Comparison of ENCODE assay signal across 42 mouse cellular contexts in the genomic region with DNA sequence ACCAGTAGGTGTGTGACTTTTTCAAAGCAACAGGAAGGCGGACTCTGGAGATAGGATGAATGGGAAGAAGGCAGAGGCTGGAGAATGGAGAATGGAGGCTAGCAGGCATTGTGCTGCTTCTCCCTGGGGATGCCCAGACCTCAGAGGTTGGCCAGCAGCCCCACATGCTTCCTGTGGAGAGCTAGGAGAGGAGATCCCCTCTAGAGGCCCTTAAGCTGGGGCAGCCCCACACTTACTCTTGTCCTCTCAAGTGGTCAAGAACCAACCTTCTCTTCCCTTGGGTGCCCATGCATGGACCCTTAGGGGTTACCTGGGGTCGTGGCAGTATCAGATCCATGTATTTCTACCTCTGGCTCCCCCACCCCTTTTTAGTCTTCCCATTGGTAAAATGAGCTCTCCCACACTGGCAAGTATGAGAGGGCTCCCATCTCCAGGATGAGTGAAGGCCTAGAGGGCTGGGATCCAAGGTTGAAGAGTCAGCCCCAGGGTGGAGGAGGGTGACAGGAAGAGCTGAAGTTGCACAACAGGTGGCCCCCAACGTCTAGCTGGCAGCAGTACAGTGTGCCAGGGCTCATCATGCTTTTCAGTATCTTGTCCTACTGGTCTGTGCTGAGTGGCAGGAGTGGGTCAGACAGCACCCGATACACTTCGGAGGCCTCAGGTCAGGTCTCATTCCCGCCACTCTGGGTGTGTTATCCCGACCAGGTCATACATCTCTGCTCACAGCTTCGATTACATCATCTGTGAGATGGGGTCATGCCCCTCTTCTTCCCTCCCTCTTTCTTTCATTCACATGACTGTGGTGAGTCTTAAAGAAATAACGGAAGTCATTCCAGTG. TPM values are rescaled to one million over a fixed set of nuclear protein-coding genes. Genes with fewer than 3 reads are reported as not detected.
A peak's percentile ranks its signal among the peaks of the same experiment; 100 is the strongest.
DNase-seq lines count a peak whose midpoint lies in the region; ATAC-seq lines count a peak whose summit lies in the region.
"Had no signal": no experiment of that assay in that cellular context is flagged by ENCODE, and none has a peak within 500 bp of the region (broad histone marks: within the 10 kb centered on the region; RNA-seq: fewer than 3 reads in every experiment).

No protein-coding gene starts in this region.

- peak; percentile 31 for DNase-seq in adrenal gland, postnatal 14 days
- DNase-seq in adrenal gland, postnatal 25 days = no peak
- peak; percentile 35 for DNase-seq in NIH3T3 (ENCODE audit: low read depth)
- no peak for DNase-seq in yolk sac, embryonic 10.5 days (ENCODE audit: low spot score)
- no peak for DNase-seq in hindbrain, embryonic 11.5 days (ENCODE audit: low spot score)
- DNase-seq: B cell, adult 2 months; cerebellum, adult 2 months; cerebellum, postnatal 14 days; kidney, adult 18-20 months; kidney, postnatal 36 days; liver, embryonic 13.5 days; lung, adult 18-20 months; lung, postnatal 4 days; right cerebral cortex, adult 18-20 months; spleen, adult 18-20 months; thymus, postnatal 14 days had no signal

- H3K36me3 ChIP-seq in hindbrain, embryonic 13.5 days = no peaks in the 10 kb centered on the region
- no peaks in the 10 kb centered on the region for H3K36me3 ChIP-seq in hindbrain, embryonic 11.5 days (ENCODE audit: control insufficient read depth, insufficient read depth, low read length)
- H3K36me3 ChIP-seq: forebrain, embryonic 15.5 days; G1E; heart, embryonic 13.5 days; limb, embryonic 10.5 days; limb, embryonic 15.5 days; liver, embryonic 13.5 days; midbrain, embryonic 10.5 days; midbrain, embryonic 15.5 days; neural tube, embryonic 12.5 days had no signal

- WGBS in hindbrain, embryonic 13.5 days = 89% methylated on average over 9 of the region's 9 CpGs
- 88% methylated on average over 9 of the region's 9 CpGs for WGBS in hindbrain, embryonic 11.5 days

- no peak overlapping the region for H3K9ac ChIP-seq in hindbrain, embryonic 13.5 days
- no peak overlapping the region for H3K9ac ChIP-seq in hindbrain, embryonic 11.5 days (ENCODE audit: low read depth, low read length)
- H3K9ac ChIP-seq: forebrain, embryonic 15.5 days; heart, embryonic 13.5 days; limb, embryonic 15.5 days; liver, embryonic 13.5 days; midbrain, embryonic 15.5 days; neural tube, embryonic 12.5 days had no signal

- no peaks in the 10 kb centered on the region for H3K27me3 ChIP-seq in hindbrain, embryonic 13.5 days
- no peaks in the 10 kb centered on the region for H3K27me3 ChIP-seq in hindbrain, embryonic 11.5 days (ENCODE audit: control insufficient read depth, insufficient read depth, low read length)
- H3K27me3 ChIP-seq: forebrain, embryonic 15.5 days; heart, embryonic 13.5 days; limb, embryonic 15.5 days; liver, embryonic 13.5 days; midbrain, embryonic 15.5 days; neural tube, embryonic 12.5 days had no signal

- no peak overlapping the region for H3K27ac ChIP-seq in hindbrain, embryonic 13.5 days
- H3K27ac ChIP-seq in hindbrain, embryonic 11.5 days (ENCODE audit: low read depth, low read length) = no peak overlapping the region
- H3K27ac ChIP-seq: forebrain, embryonic 15.5 days; heart, embryonic 13.5 days; limb, embryonic 10.5 days; limb, embryonic 15.5 days; liver, embryonic 13.5 days; midbrain, embryonic 10.5 days; midbrain, embryonic 15.5 days; neural tube, embryonic 12.5 days had no signal

- no peak overlapping the region for H3K4me3 ChIP-seq in hindbrain, embryonic 13.5 days
- no peak overlapping the region for H3K4me3 ChIP-seq in hindbrain, embryonic 11.5 days (ENCODE audit: low read depth, low read length)
- H3K4me3 ChIP-seq: forebrain, embryonic 15.5 days; heart, embryonic 13.5 days; limb, embryonic 10.5 days; limb, embryonic 15.5 days; liver, embryonic 13.5 days; midbrain, embryonic 10.5 days; midbrain, embryonic 15.5 days; neural tube, embryonic 12.5 days had no signal

- no peak overlapping the region for H3K4me2 ChIP-seq in hindbrain, embryonic 13.5 days
- no peak overlapping the region for H3K4me2 ChIP-seq in hindbrain, embryonic 11.5 days (replicated peaks; ENCODE audit: low read depth, low read length)
- H3K4me2 ChIP-seq: forebrain, embryonic 15.5 days; heart, embryonic 13.5 days; limb, embryonic 15.5 days; liver, embryonic 13.5 days; midbrain, embryonic 15.5 days; neural tube, embryonic 12.5 days had no signal

- no peaks in the 10 kb centered on the region for H3K9me3 ChIP-seq in hindbrain, embryonic 13.5 days
- no peaks in the 10 kb centered on the region for H3K9me3 ChIP-seq in hindbrain, embryonic 11.5 days (ENCODE audit: control insufficient read depth, low read length)
- H3K9me3 ChIP-seq: forebrain, embryonic 15.5 days; G1E; heart, embryonic 13.5 days; limb, embryonic 10.5 days; limb, embryonic 15.5 days; liver, embryonic 13.5 days; midbrain, embryonic 10.5 days; midbrain, embryonic 15.5 days; neural tube, embryonic 12.5 days had no signal

- ATAC-seq in megakaryocyte, adult 5-6 weeks (ENCODE audit: poor library complexity, severe bottlenecking) = 0 out of 2 replicates have a peak, but pooled peaks have one; percentile 5
- no peak for ATAC-seq in hindbrain, embryonic 13.5 days (ENCODE audit: low FRiP score)
- no peak for ATAC-seq in hindbrain, embryonic 11.5 days (ENCODE audit: low FRiP score)
- ATAC-seq: forebrain, embryonic 15.5 days; hindbrain, embryonic 16.5 days; lung, postnatal 0 days; midbrain, embryonic 15.5 days had no signal

- H3K4me1 ChIP-seq in hindbrain, embryonic 13.5 days (replicated peaks) = no peaks in the 10 kb centered on the region
- no peaks in the 10 kb centered on the region for H3K4me1 ChIP-seq in hindbrain, embryonic 11.5 days (replicated peaks; ENCODE audit: control insufficient read depth, insufficient read depth, low read length)
- H3K4me1 ChIP-seq: forebrain, embryonic 15.5 days; limb, embryonic 10.5 days; limb, embryonic 15.5 days; liver, embryonic 13.5 days; midbrain, embryonic 10.5 days; midbrain, embryonic 15.5 days; neural tube, embryonic 12.5 days had no signal

RNA-seq across cellular contexts. Expression of a gene that starts 25.6 kb away (rescaled TPM):
- not detected in 2 replicates for total RNA-seq in adrenal gland, postnatal 14 days (2021)
- total RNA-seq in adrenal gland, postnatal 25 days (2021) = not detected in 2 replicates
- total RNA-seq in megakaryocyte, adult 5-6 weeks (2015) = not detected in 2 replicates
- not detected in 2 replicates for total RNA-seq in megakaryocyte, adult 5-6 weeks (2017)
- polyA plus RNA-seq in hindbrain, embryonic 13.5 days (2015; fragmentation: Nextera tagmentation; extraction: Ambion mirVana) = not detected in 2 replicates
- not detected in 2 replicates for polyA plus RNA-seq in hindbrain, embryonic 11.5 days (2014; fragmentation: Nextera tagmentation; extraction: Ambion mirVana)
- total RNA-seq: adrenal gland, postnatal 36 days; gastrocnemius, adult 18-20 months; gastrocnemius, postnatal 25 days; heart, postnatal 10 days; hematopoietic stem cell, adult 5-6 weeks; layer of hippocampus, adult 8-10 months; layer of hippocampus, postnatal 25 days had no signal
- polyA plus RNA-seq: cerebellum, adult 2 months; embryonic facial prominence, embryonic 11.5 days; forebrain, embryonic 15.5 days; frontal cortex, adult 2 months; G1E; heart, embryonic 13.5 days; hindbrain, embryonic 16.5 days; kidney, embryonic 16.5 days; limb, embryonic 10.5 days; limb, embryonic 15.5 days; liver, embryonic 13.5 days; midbrain, embryonic 10.5 days; midbrain, embryonic 15.5 days; neural tube, embryonic 12.5 days; stomach, embryonic 16.5 days; urinary bladder, adult 2 months had no signal

RNA-seq across cellular contexts. Expression of a gene that starts 43.2 kb away (rescaled TPM):
- not detected in 2 replicates for total RNA-seq in adrenal gland, postnatal 14 days (2021)
- total RNA-seq in adrenal gland, postnatal 25 days (2021) = not detected in 2 replicates
- total RNA-seq in megakaryocyte, adult 5-6 weeks (2015) = not detected in 2 replicates
- total RNA-seq in megakaryocyte, adult 5-6 weeks (2017) = not detected in 2 replicates
- polyA plus RNA-seq in hindbrain, embryonic 13.5 days (2015; fragmentation: Nextera tagmentation; extraction: Ambion mirVana) = not detected in 2 replicates
- not detected in 2 replicates for polyA plus RNA-seq in hindbrain, embryonic 11.5 days (2014; fragmentation: Nextera tagmentation; extraction: Ambion mirVana)
- total RNA-seq: adrenal gland, postnatal 36 days; gastrocnemius, adult 18-20 months; gastrocnemius, postnatal 25 days; heart, adult 8-10 months; heart, postnatal 10 days; hematopoietic stem cell, adult 5-6 weeks; layer of hippocampus, adult 8-10 months; layer of hippocampus, postnatal 25 days had no signal
- polyA plus RNA-seq: cerebellum, adult 2 months; embryonic facial prominence, embryonic 11.5 days; forebrain, embryonic 15.5 days; frontal cortex, adult 2 months; G1E; heart, embryonic 13.5 days; hindbrain, embryonic 16.5 days; intestine, embryonic 14.5 days; kidney, embryonic 16.5 days; limb, embryonic 10.5 days; limb, embryonic 15.5 days; liver, embryonic 13.5 days; lung, postnatal 0 days; midbrain, embryonic 10.5 days; midbrain, embryonic 15.5 days; neural tube, embryonic 12.5 days; stomach, embryonic 16.5 days; urinary bladder, adult 2 months had no signal

Comparison
In these comparisons a context has a peak if more than half of its experiments do, and no peak if none do; other contexts are left out.
1. DNase-seq: peak in adrenal gland, postnatal 14 days (single experiment) and NIH3T3 (single experiment); none in adrenal gland, postnatal 25 days (single experiment), yolk sac, embryonic 10.5 days (single experiment) and hindbrain, embryonic 11.5 days (single experiment).